Mouse (Mus musculus) thymus, adult 2 months (tissue): ENCODE measurements around the gene Rc3h2.
A peak's percentile ranks its signal among the peaks of the same experiment; 100 is the strongest.

Source experiments
- CTCF ChIP-seq: fragments of 200-500 bp; IDR thresholded peaks from 2 replicates; pipeline ENCODE4 v1.5.1; 2012; ENCODE audit warnings: mild to moderate bottlenecking, control low read depth, low read length, moderate library complexity, borderline replicate concordance; ENCODE audit not compliant: control insufficient read depth, poor library complexity, insufficient read depth; ENCODE audit errors: extremely low read depth
- POLR2A ChIP-seq: fragments of 200-500 bp; IDR thresholded peaks from 2 replicates; pipeline ENCODE4 v1.6.1; 2012; ENCODE audit warnings: mild to moderate bottlenecking, low read length, control low read depth, moderate library complexity; ENCODE audit not compliant: control insufficient read depth, poor library complexity, insufficient read depth; ENCODE audit errors: extremely low read depth

- TF ChIP-seq CTCF: peak; percentile 54; the same call in 1 of the 2 replicates
- peak; percentile 28; the same call in 1 of the 2 replicates for TF ChIP-seq POLR2A
Observed at GRCm38 (mm10) chr2:37358633-37359540, 63.8 kb downstream of the Rc3h2 start, which contains the start of gene Pdcl.
